Mouse (Mus musculus): ENCODE results near the gene Dok5.
A peak's percentile ranks its signal among the peaks of the same experiment; 100 is the strongest.

Dok5 gene

DNA sequence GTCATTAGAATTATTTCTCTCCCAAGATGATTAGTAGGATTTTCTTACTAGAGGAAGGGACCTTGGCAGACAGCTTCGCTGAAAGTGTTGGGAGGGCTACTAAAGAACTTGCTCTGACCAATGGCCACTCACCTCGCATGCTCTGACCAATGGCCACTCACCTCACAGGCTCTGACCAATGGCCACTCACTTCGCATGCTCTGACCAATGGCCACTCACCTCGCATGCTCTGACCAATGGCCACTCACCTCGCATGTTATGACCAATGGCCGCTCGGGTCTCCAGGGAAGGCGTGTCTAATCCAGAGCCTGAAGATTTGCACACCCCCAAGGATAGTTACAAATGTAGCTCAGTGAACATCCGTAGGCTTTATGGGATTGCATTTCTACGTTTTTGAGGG lies 131.6 kb downstream of the Dok5 start:
- no peak for DNase-seq

DNA sequence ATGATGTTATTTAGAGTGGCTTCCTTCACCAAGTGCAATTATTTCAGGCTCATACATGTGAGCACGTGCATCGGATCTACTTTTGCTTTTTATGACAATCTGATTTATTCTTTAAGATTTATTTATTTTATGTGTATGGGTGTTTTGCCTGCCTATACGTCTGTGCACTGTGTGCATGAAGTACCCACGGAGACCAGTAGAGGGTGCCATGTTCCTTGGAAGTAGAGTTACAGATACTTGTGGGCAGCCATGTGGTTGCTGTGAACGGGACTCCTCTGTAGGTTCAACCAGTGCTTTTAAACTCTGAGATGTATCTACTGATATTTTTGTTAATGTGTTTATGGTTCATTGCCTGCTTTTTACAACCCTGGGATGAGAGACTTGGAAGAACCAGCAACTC lies 132.4 kb downstream of the Dok5 start:
- no peak for DNase-seq

DNA sequence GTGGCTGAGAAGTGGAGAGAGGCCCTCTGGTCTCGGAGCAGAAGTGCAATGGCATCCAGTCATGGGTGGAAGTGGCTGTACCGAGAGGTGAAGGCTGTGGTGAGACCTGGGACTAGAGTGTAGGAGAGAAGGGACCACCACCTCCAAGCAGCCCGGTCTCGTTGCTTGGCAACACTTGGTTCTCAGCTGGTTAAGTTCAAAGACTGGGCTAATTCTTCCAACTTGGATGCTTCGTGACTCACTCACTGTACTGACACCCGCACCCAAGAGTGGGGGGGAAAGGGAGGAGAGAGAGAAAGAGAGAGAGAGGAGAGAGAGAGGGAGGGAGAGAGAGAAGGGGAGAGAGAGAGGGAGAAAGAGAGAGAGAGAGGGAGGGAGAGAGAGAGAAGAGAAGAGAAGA lies 133.2 kb downstream of the Dok5 start:
- no peak for DNase-seq

DNA sequence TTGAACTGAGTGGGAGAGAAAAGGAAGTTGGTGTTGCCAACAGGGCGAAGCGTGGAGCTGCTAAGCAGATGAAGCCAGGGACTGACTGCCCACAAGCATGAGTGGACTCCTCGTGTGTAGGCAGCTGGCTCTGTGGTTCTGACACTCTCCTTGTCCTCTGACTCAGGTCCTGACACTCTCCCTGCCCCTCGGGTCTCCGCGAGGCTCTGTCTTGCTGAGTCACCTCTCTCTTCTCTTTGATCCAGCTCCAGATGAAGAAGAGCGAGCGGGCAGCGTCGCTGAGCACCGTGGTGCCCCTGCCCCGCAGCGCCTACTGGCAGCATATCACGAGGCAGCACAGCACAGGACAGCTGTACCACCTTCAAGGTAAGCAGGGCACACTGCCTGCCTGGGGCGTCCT lies 139.0 kb downstream of the Dok5 start:
- DNase-seq = no peak

DNA sequence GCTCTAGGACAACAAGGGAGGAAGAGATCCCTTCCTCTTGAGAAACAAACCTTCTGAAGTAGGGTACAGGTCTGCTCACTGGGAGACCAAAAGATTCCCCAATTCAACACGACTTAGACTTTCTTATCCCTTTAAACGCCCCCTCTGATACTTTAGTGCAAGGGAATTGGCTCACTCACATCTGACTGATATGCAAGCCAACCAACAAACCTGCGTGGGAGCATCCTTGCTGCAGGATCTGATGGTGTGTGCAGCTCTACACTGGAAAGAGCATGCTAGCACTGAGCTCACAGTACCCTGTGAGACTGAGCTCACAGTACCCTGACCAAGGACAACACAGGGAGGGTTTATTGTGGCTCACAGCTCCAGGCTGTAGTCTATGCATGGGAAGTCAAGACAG lies 139.9 kb downstream of the Dok5 start:
- no peak for DNase-seq

DNA sequence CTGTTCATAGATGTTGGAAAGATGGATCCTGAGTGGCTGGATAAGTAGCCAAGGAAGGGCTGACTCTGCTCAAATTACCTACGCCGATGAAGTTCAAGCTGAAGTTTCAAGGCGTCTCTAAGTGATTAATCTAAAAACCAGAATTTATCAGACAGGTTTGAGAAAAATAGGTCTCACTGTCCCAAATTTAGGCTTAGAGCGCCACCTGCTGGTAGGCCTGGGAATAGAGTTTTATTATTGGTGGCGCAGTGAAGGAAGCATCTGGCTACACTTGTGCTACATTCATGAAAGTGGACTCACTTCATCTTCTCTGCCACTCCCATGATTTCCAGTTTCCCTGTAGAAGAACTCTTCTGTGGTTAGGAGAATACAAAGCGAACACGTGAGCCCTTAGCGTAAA lies 141.8 kb downstream of the Dok5 start:
- peak; percentile 75 for DNase-seq

DNA sequence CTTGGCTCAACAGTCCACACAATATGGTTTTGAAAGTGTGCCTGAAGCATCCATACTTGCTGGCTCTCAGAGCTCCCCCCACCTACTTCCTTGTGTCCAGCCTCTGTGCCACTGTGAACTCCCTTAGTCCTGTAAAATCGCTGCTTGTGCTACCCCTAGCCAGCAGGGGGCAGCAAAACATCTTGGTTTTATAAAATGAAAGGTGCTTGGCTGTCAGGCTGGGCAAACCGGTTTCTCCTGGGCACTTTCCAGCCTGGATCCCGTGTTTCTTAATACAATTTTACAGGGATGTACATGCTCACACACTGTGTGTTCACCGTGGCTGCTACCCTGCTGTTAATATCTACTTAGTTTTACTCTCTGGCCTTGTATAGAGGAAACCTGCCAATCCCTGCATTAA lies 145.9 kb downstream of the Dok5 start:
- peak; percentile 83 for DNase-seq

DNA sequence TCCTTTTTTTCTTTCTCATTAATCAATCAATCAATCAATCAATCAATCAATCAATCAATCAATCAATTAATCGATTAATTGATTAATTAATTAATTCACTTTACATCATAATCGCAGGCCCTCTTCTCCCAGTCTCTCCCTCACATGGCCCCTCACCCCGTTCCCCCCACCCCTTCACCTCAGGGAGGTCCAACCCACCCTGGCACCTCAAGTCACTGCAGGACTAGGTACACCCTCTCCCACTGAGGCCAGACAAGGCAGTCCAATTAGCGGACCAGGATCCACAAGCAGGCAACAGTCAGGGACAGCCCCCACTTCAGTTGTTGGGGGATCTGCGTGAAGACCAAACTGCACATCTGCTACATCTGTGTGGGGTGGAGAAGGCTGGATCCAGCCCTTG lies 146.3 kb downstream of the Dok5 start:
- DNase-seq = no peak

DNA sequence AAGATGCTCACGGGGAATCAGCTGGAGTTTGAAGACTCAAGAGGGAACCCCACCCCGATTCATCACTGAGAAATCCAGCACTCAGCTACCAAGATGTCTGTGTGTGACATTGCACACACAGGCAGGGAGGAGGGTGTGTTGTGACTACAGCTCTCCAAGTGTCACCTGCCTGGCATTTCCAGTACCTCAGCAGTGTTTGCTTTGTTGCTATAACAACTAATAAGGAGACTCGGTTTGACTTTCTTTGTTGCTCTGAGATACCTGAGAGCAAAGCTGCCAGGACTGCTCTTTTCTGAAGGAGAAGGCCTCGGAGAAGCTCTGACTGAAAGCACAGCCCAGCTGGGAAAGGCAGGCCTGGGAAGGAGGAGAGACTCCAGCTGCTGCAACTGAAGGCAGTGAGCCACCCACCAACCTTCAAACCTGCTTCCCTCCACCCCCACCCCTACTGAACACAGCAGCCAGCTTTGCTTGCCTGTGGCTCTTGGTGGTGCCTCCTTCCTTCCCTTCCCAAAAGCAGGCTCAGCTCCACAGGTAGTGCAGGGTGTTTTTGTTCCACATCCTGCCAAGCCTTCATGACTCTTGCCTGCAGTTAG lies 152.7 kb downstream of the Dok5 start:
- DNase-seq = no peak

DNA sequence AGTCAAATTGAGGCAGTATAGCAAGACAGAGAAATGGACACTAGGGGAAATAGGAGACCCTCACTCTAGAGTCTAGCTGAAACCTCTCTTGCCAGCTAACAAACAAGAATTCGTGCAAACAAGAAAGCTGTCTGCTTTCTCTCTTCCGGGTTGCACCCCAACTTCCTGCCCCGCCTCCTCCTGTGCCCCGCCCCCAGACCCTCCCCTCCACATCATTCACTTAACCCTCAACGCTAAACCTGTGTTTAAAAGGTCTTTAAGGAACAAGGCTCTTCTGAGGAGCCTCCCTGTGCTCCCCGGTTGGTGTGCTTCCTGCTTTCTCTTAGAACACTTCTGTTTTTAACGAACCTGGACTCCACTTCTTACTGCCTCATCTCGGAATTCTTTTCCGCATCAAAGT lies 156.4 kb downstream of the Dok5 start:
- DNase-seq = no peak

DNA sequence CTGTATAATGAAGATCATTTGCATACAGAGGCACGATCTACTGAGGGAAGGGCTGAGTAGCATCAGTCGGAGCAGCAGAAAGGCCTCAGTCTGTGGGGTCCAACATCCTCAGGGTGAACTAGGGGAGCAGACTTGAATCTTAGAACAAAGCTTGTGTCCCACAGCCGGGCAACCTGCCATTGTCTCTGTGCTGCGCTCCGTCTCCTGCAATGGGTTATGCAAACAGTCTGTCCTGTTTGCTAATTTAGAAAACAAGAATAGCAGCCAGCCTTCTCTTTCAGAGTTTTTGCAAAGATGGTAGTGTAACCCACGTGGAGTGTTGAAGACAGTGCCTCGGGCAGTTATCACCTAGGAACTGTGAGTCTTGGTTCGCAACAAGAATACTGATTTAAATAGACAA lies 163.5 kb downstream of the Dok5 start:
- no peak for DNase-seq

DNA sequence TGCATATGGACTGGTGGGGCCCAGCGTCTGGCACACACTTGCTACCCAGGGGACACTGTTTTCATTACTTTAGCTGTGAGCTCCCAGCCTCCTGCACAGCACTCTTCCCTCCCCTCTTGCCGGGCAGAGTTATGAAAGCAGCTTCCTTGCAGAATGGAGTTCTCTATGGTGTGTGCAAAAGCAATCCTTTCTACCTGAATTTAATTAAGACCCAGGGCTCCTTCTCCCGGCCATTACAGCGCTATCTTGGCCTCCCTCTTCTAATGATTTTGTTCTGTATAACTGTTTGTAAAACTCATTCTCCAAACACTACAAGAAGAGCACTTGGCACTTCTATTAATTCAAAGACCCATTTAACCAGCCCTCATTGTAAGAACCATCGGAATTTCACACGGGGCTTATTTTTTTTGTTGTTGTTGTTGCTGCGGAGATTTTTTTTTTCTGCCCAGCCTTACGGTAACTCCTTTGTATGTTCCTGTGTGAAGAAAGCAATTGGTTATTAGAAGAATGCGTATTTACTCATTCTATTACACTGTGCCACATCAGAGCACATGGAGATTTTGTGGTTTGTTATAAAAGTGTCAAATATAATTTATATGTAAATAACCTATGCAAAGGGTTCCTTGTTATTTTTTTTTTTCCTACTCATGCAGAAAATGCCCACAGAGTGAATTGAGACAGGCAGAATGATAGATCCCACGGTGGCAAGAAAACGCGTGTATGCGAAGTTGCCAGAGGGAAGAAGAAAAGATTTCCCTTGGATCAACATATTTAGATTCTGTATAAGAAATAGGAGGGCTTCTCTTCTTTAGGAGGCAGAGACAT lies 170.8 kb downstream of the Dok5 start:
- DNase-seq = no peak

DNA sequence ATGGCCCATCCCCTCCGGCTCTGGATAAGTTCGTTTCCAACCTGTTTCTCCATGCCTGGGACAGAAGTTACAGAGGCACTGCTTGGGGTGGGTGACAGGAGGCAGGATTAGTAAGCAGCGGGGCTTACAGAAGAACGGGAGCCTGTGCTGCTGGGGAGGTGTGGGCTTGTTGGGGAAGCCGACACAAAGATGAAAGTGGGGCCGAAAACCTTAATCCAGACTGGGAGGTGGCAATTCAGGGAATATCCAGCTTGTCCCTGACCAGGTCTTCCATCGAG lies 171.4 kb downstream of the Dok5 start:
- no peak for DNase-seq

DNA sequence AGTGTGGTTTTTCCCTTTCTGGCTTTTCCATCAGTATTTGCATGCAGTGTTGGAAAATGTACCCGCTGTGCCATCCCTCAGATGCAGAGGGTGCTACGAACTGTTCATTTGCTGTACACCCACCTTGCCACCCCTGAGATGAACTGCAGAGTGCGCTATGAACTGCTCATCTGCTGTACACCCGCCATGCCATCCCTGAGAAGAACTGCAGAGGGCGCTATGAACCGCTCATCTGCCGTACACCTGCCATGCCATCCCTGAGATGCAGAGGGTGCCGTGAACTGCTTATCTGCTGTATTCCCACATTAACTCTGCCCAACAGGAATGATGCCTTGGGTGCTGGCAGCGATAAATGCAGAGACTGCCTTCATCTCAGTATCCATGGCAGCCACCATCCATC lies 171.8 kb downstream of the Dok5 start:
- DNase-seq = no peak

DNA sequence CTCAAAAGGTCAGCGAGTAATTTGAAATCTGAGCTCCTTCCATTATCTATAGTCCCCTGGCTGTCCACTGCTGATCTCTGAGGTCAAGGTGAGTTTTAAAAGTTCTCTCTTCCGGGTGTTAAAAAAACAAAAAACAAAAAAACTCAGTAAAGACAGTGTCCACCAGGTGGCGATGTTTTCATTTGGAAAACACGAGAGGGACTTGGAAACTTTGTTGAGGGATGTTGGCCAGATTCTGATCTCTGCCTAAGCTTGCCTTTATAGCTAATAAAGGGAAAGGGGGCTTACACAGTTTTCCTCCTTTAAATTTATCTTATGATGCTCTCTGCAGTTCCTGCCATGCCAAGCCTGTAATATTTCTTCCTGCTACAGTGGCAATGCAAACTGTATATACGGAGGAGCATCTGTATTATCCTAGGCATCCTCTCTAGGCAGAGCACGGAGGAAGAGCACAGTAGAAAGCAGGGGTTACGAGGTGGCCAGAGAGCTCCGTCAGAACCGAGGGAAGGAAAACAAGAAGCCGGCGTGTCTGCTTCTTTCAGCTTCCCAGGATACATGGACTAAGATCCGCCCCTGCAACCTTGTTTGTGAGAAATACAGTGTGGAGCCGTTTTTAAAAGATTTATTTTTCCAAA lies 181.1 kb downstream of the Dok5 start:
- peak; percentile 42 for DNase-seq

DNA sequence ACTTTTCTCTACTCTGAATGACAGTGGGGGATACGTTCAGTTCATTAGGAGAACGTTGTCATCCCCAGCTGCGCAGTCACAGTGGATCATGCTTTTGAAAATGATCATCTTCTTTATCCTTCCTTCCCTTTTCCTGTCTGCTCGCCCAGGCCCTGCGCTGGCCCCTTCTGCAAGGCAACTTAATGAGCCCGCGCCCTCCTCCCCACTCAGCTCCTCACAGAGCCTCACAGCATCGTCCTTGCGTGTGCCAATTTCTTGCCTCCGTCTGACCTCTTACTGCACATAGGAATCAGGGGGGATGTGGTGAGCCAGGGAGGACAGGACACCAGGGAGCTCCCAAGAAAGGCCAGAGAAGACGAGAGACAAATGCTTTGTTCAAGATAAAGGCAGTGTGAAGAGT lies 182.3 kb downstream of the Dok5 start:
- DNase-seq = no peak

DNA sequence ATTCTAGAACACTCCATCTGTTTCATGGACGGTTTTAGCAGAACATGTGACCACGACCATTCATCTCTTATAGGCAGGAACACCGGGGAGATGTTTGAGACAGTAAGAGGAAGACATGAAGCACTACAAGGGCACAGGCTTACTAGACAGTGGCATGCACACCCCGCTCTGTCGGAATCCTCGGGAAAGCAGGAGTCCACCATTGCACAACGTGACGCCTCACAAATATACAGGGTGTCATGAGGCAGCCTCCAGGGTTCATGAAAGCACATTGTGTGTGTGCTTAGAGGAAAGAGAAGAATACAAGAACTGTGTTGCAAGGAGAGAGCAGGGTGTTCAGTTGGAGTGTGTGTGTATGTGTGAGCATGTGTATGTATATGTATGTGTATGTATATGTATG lies 184.0 kb downstream of the Dok5 start:
- DNase-seq = no peak

DNA sequence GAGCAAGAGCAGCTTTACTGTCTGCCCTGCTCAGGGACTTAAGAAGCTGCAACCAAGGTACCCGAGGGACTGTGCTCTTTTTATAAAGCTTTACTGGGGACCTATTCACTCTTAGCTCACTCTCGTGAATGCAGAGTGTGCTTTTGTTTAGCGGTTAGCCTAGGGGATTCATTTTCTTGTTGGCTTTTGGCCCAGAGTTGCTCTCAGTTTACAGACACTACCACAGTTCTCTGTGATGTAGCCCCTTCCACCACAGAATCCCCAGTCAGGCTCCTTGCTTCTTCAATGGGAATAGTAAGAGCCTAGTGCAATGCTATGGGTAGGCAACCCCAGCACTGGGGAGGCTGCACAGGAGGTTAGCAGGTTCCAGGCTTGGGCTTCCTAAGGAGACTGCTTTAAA lies 190.7 kb downstream of the Dok5 start:
- DNase-seq = no peak

DNA sequence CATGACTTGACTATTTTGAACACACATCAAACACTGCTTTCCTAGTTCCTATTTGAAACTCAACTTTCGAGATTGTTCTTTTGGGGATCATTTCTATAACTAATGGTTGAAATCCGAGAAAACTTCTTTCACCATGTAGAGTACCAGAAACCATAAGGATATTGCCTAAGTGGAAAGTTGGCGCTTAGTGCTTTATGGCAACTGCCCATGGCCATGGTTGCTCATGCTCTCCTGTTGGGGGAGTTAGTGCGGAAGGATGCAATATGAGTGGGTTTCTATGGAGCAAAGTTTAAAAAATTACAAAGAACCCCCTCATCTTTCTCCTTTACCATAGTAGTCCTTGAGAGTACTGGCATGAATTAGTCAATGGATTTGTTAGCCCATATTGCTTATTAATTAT lies 192.5 kb downstream of the Dok5 start:
- no peak for DNase-seq

DNA sequence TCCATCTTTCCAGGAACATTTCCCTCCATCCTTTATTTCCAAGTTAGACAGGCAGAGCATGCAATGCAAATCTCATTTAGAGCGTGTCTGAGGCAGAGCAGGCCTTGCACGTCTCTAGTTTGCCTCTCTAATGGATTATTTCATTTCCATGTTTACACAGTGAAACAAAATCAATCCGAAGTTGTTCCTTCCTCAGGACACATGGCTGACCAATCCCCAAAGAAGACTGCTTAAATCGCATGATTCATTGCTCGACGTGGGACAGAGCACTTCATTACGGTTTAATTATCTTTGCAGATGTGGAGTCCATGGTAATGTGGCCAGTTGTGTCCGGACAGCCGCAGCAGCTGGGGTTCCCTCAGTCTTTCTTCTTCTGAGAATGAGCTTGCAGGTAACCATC lies 194.6 kb downstream of the Dok5 start:
- DNase-seq = no peak

Measured in kidney, adult 18-20 months (tissue).